Mouse (Mus musculus): ENCODE measurements around the gene Copz2.

- no peak for TF ChIP-seq CTCF (IDR thresholded peaks at IDR 0.05; ENCODE audit: extremely low read depth, insufficient read length, insufficient replicate concordance, low read depth, low read length)
- TF ChIP-seq POLR2A (IDR thresholded peaks at IDR 0.05; ENCODE audit: low read depth, low read length): no peak
These were observed 18.2 kb upstream of the Copz2 start for GRCm38 (mm10) chr11:96831516-96831915.

Measured in small intestine, adult 2 months (tissue).